Mouse (Mus musculus) heart, postnatal 4 days (tissue): ENCODE results near the gene Obox3. TPM values are rescaled to one million over a fixed set of nuclear protein-coding genes. Genes with fewer than 3 reads are reported as not detected.
"Not testable (repeated sequence)": the region's sequence is repeated elsewhere in the genome, so short reads cannot be mapped to it uniquely, and the experiment has no call there.

Source experiments
- DNase-seq: peaks from one replicate; pipeline ENCODE4 v3.0.0; 2021
- total RNA-seq, 2 experiments: library from RNA; stranded (reverse); gene quantifications; 2 replicates each; pipeline ENCODE4 v1.2.3; 2021

Gene Obox3
- not detected for total RNA-seq

GRCm38 (mm10) chr7:15639802-15640201 lies at the start of gene Obox3:
Gene Obox3, minus strand, starts transcription at chr7:15639902.
- not testable (repeated sequence) for DNase-seq

DNA sequence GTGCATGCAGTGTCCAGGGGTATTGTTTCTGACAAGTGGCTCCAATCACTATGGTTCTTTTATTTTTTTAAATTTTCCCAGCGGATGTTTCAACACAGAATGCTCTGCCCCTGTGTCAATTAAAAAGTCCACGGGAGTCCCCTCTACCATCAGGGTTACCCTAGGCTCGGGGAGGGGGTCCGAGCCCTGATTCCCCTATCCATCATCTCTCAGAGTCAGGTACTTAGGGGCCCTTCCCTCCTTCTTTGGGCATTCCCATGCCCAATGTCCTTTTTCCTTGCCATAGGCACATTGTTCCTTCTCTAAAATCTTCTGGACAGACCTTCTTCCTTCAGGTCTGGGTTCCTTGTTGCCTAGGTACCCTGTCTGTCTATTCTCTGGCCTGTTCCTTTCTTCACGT lies 130.3 kb downstream of the Obox3 start:
- DNase-seq, result not testable (repeated sequence)

Other genes with a start within 250 kb of the Obox3 start
- gene Obox5, start 110.2 kb upstream of the Obox3 start, total RNA-seq, result not detected
- gene Obox6, start 199.8 kb upstream of the Obox3 start, total RNA-seq, result not detected
- not detected for gene Crx, start 240.1 kb upstream of the Obox3 start, total RNA-seq
- not detected for gene Crxos, start 242.7 kb upstream of the Obox3 start, total RNA-seq